Mouse (Mus musculus): Measurements from ENCODE around the gene Wdr82.
A peak's percentile ranks its signal among the peaks of the same experiment; 100 is the strongest.

Gene Wdr82

GRCm38 (mm10) chr9:106199535-106200272 lies 29.0 kb downstream of the Wdr82 start, which contains the start of gene Ppm1m:
Gene Ppm1m (minus strand): TSS chr9:106199746.
- no peak for DNase-seq

DNA sequence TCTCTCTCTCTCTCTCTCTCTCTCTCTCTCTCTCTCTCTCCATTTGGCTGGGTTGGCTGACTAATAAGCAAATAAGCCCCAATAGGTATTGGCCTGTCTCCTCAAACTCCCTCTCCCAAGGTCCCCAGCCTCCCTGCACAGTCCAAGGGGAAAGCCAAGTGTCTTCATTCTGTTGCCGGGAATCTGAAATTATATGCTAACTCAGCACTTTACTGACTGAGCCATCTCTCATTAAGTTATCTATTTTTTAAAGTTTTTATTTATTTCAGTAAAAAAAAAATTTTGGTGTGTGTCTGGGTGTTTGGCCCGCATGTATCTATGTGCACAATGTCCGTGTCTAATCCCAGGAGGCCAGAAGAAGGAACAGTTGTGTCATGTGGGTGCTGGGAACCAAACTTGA lies 31.2 kb downstream of the Wdr82 start:
- DNase-seq = no peak

- DNase-seq = peak; percentile 91
Measured at GRCm38 (mm10) chr9:106202819-106203636, 32.3 kb downstream of the Wdr82 start, which contains the start of gene Twf2. Gene Twf2 (plus strand): TSS chr9:106203108.

- no peak for DNase-seq
Measured at GRCm38 (mm10) chr9:106203990-106204851, 33.5 kb downstream of the Wdr82 start.

GRCm38 (mm10) chr9:106205713-106206290 lies 35.1 kb downstream of the Wdr82 start:
- DNase-seq = no peak

DNA sequence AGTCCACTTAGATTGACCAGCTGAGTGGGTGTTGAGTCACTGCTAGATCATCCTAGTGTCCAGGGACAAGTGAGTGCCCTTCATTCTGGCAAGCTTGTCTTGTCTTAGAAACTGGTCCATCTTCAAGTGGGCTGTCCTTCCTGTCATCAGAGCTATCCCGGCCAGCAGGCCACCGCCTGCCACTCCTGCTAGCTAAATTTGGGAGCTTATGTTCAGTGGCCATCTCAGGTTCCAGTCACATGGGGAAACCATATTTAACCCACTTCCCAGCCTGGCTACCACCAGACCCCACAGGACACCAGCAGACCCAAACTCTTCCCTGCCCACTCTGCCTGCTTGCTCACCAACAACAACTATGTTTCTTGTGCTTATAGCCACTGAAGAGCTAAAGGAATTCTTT lies 35.8 kb downstream of the Wdr82 start:
- DNase-seq = no peak

- no peak for DNase-seq
Measured at GRCm38 (mm10) chr9:106208181-106208580, 37.5 kb downstream of the Wdr82 start.

DNA sequence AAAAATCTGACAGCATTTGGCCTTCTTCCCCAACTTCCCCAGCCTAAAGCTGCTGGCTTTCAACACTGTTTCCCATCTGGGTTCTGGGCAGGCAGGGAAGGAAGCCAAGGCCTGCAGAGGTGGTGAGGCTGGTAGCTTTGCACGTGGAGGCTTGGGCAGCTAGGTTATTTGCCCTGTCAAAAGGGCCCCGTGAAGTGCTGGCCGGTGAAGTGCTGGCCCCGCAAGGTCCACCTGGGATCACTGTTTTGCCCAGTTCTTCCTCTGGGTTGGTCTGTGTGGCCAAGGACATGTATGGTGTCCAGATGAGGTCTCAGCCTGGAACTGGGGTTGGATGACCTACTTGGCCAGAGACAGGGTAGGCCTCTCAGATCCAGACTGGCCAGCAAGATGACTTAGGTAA lies 39.2 kb downstream of the Wdr82 start:
- DNase-seq = no peak

- DNase-seq = no peak
Measured at GRCm38 (mm10) chr9:106210853-106211609, 40.3 kb downstream of the Wdr82 start.

GRCm38 (mm10) chr9:106211680-106212593 lies 41.2 kb downstream of the Wdr82 start:
- peak; percentile 80 for DNase-seq

DNA sequence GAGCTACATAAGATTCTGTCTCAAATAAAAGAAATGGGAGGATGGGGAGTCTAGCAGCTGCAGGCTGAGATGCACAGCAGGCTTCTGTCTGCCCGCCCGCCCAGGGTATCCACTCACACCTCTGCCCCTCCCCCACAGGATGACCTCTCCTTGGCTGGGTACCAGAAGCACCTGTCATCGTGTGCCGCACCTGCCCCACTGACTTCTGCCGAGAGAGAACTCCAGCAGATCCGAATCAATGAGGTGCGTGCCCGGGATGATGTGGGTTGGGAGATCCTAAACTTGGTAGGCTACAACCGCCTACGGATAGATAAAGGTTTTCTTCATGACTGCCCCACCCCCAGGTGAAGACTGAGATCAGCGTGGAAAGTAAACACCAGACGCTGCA lies 41.9 kb downstream of the Wdr82 start:
- DNase-seq = no peak

DNA sequence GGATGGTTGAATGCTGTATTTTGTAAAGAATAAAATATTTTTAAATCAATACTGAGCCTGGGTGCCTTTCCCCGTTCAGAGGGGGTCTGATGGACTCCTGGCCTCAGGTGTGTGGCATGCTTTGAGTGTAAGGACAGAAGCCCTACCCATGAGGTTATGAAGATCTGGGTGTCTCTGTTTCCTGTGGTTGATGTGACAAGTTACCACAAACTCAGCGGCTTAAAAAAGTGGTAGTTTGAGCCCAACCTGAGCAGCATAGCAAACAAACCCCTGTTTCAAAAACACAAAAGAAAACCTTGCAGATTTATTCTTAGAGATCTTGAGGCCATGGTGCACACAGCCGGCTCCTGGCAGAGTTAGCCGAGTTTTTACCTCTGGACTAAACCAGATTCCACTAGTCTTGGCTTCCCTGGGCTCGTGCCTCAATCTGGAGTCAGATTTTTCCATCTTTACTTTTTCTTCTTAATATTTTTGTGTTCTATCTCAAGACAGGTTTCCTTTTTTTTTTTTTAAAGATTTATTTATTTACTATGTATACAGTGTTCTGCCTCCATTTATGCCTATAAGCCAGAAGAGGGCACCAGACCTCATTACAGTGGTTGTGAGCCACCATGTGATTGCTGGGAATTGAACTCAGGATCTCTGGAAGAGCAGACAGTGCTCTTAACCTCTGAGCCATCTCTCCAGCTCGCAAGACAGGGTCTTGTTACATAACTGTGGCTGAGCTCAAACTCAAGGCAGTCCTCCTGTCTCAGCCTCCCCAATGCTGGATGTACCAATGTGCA lies 44.8 kb downstream of the Wdr82 start:
- no peak for DNase-seq

DNA sequence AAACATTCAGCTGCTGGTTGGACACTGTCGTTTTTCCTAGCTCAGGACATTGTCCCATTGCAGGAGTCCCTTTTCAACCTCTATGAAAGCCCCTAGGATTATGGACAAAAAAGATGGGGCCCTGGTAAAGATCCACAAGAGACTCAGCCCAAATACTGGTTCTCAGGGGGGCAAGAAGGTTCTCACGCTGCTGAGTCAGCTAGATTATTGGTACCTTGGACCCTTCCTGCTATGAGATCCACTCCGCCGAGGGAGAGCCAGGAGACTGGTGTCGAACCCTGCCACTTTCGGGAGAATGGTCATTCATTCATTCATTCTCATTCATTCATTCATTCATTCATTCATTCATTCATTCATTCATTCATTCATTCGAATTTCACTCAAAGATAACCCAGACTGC lies 46.2 kb downstream of the Wdr82 start:
- no peak for DNase-seq

DNA sequence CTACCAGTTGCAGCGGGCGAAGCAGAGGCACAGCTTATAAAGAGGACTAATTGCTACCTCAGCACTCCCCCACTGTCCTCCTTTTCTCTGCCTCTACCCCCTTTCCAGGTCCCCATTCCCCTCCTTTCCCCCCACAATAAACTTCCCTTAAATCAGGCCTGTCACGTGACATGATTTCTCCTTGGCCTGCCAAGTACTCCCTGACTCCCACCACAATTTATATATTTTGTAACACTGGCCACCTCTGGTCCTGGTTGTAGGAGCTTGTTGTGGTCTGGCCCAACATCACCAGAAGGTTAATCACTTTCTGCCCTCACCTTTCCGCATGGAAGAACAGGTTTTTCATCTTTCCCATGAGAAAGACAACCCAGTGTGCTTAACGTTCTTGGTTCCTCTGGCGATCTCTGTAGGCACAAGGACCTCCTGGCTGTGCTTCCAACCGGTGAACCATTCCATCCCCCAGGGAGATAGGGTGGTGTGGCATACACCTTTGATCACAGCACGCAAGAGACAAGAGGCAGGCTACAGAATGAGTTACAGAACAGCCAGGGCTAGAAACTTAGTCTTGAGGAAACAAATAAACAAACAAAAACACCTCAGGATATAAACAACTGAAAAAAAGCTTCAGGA lies 50.3 kb downstream of the Wdr82 start:
- no peak for DNase-seq

DNA sequence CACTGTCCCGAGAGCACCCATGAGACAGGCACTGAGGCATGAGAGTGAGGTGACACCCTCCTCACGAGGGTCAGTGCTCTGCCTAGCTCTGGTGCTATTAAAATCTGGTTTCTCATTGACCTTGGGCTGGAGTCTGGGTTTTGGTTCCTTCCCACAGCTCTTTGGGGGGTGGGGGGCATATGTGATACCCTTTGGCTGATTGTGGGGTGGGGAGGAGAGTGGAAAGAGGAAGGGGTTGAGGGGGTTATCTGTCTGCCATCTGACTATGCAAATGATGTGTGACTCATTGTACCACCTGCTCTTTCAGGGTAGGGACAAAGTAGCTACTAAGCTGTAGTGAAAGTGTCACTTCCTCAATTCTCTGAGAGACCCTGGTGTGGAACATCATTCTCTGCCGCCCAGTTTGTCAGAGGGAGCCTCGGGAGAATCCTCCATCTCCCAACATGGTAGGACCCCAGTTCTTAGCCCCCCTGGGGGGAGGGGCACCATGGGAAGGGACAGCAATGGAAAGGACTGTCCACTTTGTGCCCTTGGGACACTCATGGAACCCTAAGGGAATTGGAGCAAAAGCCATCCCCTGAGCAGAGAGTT lies 51.6 kb downstream of the Wdr82 start, which contains the start of gene Tlr9:
Gene Tlr9 (plus strand): TSS at position 338 of the 591 bp plus-strand sequence.
- no peak for DNase-seq

DNA sequence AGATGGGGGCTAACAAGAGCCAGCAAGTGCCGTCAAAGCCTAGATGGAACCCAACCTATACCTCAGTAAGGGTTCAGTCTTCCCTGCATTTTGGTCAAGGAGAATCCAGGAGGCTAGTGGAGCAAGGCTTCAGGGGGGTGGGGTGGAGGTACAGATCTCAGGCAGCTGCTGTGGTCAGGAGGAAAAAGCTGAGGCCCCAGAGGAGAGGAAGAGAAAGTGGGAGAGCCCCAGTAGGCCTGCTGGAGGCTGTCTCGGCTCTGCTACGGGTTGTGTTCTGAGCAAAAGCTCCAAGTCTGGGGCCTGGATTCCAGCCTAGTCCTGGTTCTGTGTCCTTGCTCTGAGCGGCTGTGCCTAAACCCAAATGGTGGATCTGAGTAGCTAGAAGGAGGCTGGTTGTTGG lies 52.3 kb downstream of the Wdr82 start:
- DNase-seq = no peak

DNA sequence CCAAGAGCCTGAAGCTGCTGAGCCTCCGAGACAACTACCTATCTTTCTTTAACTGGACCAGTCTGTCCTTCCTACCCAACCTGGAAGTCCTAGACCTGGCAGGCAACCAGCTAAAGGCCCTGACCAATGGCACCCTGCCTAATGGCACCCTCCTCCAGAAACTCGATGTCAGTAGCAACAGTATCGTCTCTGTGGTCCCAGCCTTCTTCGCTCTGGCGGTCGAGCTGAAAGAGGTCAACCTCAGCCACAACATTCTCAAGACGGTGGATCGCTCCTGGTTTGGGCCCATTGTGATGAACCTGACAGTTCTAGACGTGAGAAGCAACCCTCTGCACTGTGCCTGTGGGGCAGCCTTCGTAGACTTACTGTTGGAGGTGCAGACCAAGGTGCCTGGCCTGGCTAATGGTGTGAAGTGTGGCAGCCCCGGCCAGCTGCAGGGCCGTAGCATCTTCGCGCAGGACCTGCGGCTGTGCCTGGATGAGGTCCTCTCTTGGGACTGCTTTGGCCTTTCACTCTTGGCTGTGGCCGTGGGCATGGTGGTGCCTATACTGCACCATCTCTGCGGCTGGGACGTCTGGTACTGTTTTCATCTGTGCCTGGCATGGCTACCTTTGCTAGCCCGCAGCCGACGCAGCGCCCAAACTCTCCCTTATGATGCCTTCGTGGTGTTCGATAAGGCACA lies 54.9 kb downstream of the Wdr82 start:
- DNase-seq = no peak

DNA sequence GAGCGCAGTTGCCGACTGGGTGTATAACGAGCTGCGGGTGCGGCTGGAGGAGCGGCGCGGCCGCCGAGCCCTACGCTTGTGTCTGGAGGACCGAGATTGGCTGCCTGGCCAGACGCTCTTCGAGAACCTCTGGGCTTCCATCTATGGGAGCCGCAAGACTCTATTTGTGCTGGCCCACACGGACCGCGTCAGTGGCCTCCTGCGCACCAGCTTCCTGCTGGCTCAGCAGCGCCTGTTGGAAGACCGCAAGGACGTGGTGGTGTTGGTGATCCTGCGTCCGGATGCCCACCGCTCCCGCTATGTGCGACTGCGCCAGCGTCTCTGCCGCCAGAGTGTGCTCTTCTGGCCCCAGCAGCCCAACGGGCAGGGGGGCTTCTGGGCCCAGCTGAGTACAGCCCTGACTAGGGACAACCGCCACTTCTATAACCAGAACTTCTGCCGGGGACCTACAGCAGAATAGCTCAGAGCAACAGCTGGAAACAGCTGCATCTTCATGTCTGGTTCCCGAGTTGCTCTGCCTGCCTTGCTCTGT lies 55.5 kb downstream of the Wdr82 start:
- DNase-seq = no peak
